Mouse (Mus musculus) heart, adult 2 months (tissue): Measurements from ENCODE around the gene Dlx1.

Source experiments
- CTCF ChIP-seq: fragments of 200-600 bp; IDR thresholded peaks from 2 replicates; pipeline ENCODE4 v1.8.1; 2022; ENCODE audit warnings: antibody characterized with exemption, mild to moderate bottlenecking, moderate library complexity
- EP300 ChIP-seq: fragments of 200-500 bp; IDR thresholded peaks from 2 replicates; pipeline ENCODE4 v1.6.1; 2011; ENCODE audit warnings: low read depth, low read length, control low read depth; ENCODE audit not compliant: insufficient read depth

- TF ChIP-seq EP300 (no peak), CTCF (no peak)
Observed at GRCm38 (mm10) chr2:71499276-71500230, 28.4 kb upstream of the Dlx1 start.
